Mouse (Mus musculus) cortical plate, adult 2 months (tissue): ENCODE results near the gene 1700012B07Rik. TPM values are rescaled to one million over a fixed set of nuclear protein-coding genes. Genes with fewer than 3 reads are reported as not detected.

Experiments
- H3K27ac ChIP-seq: fragments of 200-500 bp; 2 replicates; pipeline ENCODE4 v1.5.1; 2012; ENCODE audit warnings: low read length, control low read depth, inconsistent platforms; ENCODE audit not compliant: insufficient read depth
- H3K4me1 ChIP-seq: fragments of 200-500 bp; 2 replicates; pipeline ENCODE4 v1.6.1; 2011; ENCODE audit warnings: low read length; ENCODE audit not compliant: control insufficient read depth, insufficient read depth
- H3K4me3 ChIP-seq: fragments of 200-500 bp; 2 replicates; pipeline ENCODE4 v1.5.1; 2011; ENCODE audit warnings: mild to moderate bottlenecking, low read length, control low read depth; ENCODE audit not compliant: insufficient read depth
- CTCF ChIP-seq: fragments of 200-500 bp; IDR thresholded peaks from 2 replicates; pipeline ENCODE4 v1.5.1; 2011; ENCODE audit warnings: mild to moderate bottlenecking, control low read depth, low read length; ENCODE audit not compliant: insufficient read depth; ENCODE audit errors: extremely low read depth
- POLR2A ChIP-seq: fragments of 200-500 bp; IDR thresholded peaks from 2 replicates; pipeline ENCODE4 v1.6.1; 2011; ENCODE audit warnings: mild to moderate bottlenecking, low read length, control low read depth; ENCODE audit not compliant: insufficient read depth; ENCODE audit errors: extremely low read depth
- polyA plus RNA-seq: library from polyadenylated mRNA; depleted of rRNA; stranded (reverse); fragments of >200 nt; gene quantifications from 2 replicates; pipeline ENCODE4 v1.2.3, GENCODE M21; 2012; rRNA removed

1700012B07Rik gene
- polyA plus RNA-seq, 1 experiment: not detected

DNA sequence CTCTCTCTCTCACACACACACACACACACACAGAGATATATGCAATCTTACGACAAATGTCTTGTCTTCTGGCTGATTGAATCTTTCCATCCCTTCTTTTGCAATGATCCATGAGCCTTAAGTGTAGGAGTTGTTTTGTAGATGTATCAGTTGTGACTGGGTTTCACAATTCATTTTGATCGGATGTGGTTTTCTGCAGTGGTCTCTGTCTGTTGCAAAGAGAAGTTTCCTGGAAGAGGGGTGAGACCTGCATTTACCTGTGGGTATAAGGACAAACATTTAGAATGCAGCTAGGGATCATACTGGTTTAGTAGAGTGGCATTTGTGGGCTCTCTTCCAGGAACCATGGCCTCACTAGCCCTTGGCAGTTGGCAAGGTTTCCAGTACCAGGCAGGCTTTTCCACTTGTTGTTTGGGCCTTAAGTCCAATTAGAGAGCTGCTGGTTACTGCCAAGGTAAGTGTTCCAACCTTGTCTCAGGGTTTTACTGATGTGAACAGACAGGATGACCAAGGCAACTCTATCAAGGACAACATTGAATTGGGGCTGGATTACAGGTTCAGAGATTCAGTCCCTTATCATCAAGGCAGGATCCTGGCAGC is 69.1 kb downstream of the 1700012B07Rik start:
- Histone ChIP-seq H3K4me3 (no peak overlapping the region), H3K4me1 (no peaks in the 10 kb centered on the region), H3K27ac (no peak overlapping the region)
- no peak for TF ChIP-seq CTCF
- TF ChIP-seq POLR2A: no peak

DNA sequence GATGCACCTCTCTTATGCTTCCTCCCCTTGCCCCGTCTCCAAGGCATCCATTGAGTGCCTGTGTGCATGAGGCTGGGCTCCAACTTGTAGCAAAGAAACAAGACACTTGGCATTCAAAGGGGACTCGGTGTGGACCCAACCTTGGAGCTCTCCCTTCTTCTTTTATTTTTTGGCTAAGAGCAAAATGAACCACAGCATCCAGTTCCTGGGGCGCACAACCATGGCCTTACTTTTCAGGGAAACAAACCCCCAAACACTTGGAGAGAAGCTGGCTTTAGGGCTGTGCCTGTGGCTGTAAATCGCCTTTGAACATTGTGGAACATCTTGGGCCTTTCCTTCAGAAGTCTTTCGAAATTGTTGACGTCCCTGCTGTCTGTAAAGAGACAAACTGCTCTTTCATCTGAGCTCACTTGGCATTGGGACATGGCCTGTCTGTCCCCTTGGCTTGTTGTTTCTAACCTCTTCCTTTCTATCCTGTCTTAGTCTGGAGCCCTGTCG is 73.7 kb downstream of the 1700012B07Rik start:
- no peak for TF ChIP-seq POLR2A
- no peak for TF ChIP-seq CTCF
- Histone ChIP-seq H3K4me3 (no peak overlapping the region), H3K4me1 (no peaks in the 10 kb centered on the region), H3K27ac (peak overlapping the region; percentile 71; the same call in 1 of the 2 replicates)

- H3K4me3 ChIP-seq: no peak overlapping the region
- no peak for TF ChIP-seq POLR2A
- TF ChIP-seq CTCF: no peak
- H3K4me1 ChIP-seq: no peaks in the 10 kb centered on the region
- no peak overlapping the region for H3K27ac ChIP-seq
These were observed 75.9 kb downstream of the 1700012B07Rik start for GRCm38 (mm10) chr11:109751636-109752603.

DNA sequence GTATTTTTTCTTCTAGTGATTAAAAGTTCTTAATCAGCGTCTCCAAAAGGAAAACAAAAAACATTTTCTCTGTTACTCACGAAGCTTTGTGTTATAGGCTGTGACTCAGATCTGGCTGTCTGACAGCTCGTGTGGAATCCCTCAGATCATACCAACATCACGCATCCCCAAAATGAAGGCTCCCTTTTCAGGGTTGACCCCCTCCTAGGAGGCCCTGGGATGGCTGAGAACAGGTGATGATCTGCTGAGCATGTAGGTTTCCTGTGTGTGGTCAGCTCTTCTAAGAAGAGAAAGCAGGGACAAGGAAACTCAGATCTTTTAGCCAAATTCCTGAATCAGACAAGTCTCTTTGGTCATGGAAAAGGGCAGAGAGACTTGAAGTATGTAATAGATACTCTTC is 82.6 kb downstream of the 1700012B07Rik start:
- TF ChIP-seq POLR2A: no peak
- TF ChIP-seq CTCF: no peak
- Histone ChIP-seq H3K4me3 (no peak overlapping the region), H3K4me1 (no peaks in the 10 kb centered on the region), H3K27ac (no peak overlapping the region)

DNA sequence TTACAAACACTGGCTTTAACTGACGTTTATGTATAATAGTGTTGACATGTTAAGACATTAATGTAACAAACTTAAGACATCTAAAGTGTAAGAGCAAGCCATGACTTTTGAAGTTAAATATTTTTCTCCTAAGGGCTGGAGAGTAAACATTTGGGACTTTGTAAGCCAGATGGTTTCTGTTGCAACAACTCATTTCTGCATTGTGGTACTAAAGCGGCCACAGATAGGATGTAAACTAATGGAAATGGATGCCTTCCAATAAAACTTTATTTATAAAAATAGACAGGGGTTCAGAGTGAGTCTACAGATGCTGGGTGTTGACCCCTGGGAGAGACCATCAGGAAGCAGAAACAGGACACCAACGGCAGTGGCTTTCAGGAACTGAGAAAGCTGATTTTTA is 89.9 kb downstream of the 1700012B07Rik start:
- H3K4me3 ChIP-seq: no peak overlapping the region
- H3K27ac ChIP-seq: no peak overlapping the region
- TF ChIP-seq POLR2A: no peak
- no peak for TF ChIP-seq CTCF
- no peaks in the 10 kb centered on the region for H3K4me1 ChIP-seq

Other genes starting within 250 kb of the 1700012B07Rik start
- gene Wipi1, start 216.1 kb downstream of the 1700012B07Rik start, polyA plus RNA-seq: 19.6 and 20.2 TPM in 2 replicates
- gene Prkar1a, start 178.6 kb downstream of the 1700012B07Rik start, polyA plus RNA-seq: 415 and 426 TPM in 2 replicates
- gene Fam20a, start 105.8 kb downstream of the 1700012B07Rik start, polyA plus RNA-seq: 22.5 and 24.6 TPM in 2 replicates
- gene Abca8b, start 167.8 kb upstream of the 1700012B07Rik start, polyA plus RNA-seq: 8.7 and 9.3 TPM in 2 replicates